Mouse (Mus musculus) testis, adult 2 months (tissue): ENCODE measurements at regions not wholly inside any gene's neighbourhood (a gene's known extent, or its start where the extent isn't known, plus 50 kb on each side); places are given as distances from the start of the nearest gene placed in this dataset.

Source experiments
- H3K27ac ChIP-seq: fragments of 200-500 bp; 2 replicates; pipeline ENCODE4 v1.5.1; 2012; ENCODE audit warnings: low read depth, low read length; ENCODE audit not compliant: control insufficient read depth, insufficient read depth
- H3K27me3 ChIP-seq: fragments of 200-500 bp; 2 replicates; pipeline ENCODE4 v1.6.1; 2012; ENCODE audit warnings: mild to moderate bottlenecking, low read length, moderate library complexity; ENCODE audit not compliant: control insufficient read depth, insufficient read depth
- H3K36me3 ChIP-seq: fragments of 200-500 bp; 2 replicates; pipeline ENCODE4 v1.6.1; 2012; ENCODE audit warnings: mild to moderate bottlenecking, low read length; ENCODE audit not compliant: control insufficient read depth, insufficient read depth
- H3K4me1 ChIP-seq: fragments of 200-500 bp; 2 replicates; pipeline ENCODE4 v1.6.1; 2012; ENCODE audit warnings: low read length; ENCODE audit not compliant: control insufficient read depth, insufficient read depth
- H3K4me3 ChIP-seq: fragments of 200-500 bp; 2 replicates; pipeline ENCODE4 v1.5.1; 2012; ENCODE audit warnings: low read depth, mild to moderate bottlenecking, low read length, moderate library complexity, mixed read lengths; ENCODE audit not compliant: control insufficient read depth
- CTCF ChIP-seq: fragments of 200-500 bp; IDR thresholded peaks from 2 replicates; pipeline ENCODE4 v1.5.1; 2012; ENCODE audit warnings: low read depth, mild to moderate bottlenecking, inconsistent platforms, low read length, moderate library complexity; ENCODE audit not compliant: control insufficient read depth, insufficient read depth, insufficient replicate concordance
- POLR2A ChIP-seq: fragments of 200-500 bp; IDR thresholded peaks from 2 replicates; pipeline ENCODE4 v1.6.1; 2012; ENCODE audit warnings: low read depth, mild to moderate bottlenecking, inconsistent platforms, low read length, moderate library complexity; ENCODE audit not compliant: control insufficient read depth

- H3K27me3 ChIP-seq: no peaks in the 10 kb centered on the region
- no peak for TF ChIP-seq CTCF
- no peak for TF ChIP-seq POLR2A
- no peak overlapping the region for H3K4me3 ChIP-seq
- no peak overlapping the region for H3K27ac ChIP-seq
- no peaks in the 10 kb centered on the region for H3K36me3 ChIP-seq
- H3K4me1 ChIP-seq: no peaks in the 10 kb centered on the region
Observed at GRCm38 (mm10) chr4:8309241-8309987, 70.6 kb upstream of the Car8 start.

- no peak overlapping the region for H3K4me3 ChIP-seq
- TF ChIP-seq CTCF (no peak), POLR2A (no peak)
- H3K27ac ChIP-seq: no peak overlapping the region
- no peaks in the 10 kb centered on the region for H3K4me1 ChIP-seq
- H3K36me3 ChIP-seq: no peaks in the 10 kb centered on the region
- no peaks in the 10 kb centered on the region for H3K27me3 ChIP-seq
Observed at GRCm38 (mm10) chr4:8292563-8292962, 53.7 kb upstream of the Car8 start.

GRCm38 (mm10) chr4:8291528-8292492, 53.0 kb upstream of the Car8 start:
- Histone ChIP-seq H3K4me3 (no peak overlapping the region), H3K4me1 (no peaks in the 10 kb centered on the region), H3K36me3 (no peaks in the 10 kb centered on the region), H3K27me3 (no peaks in the 10 kb centered on the region), H3K27ac (no peak overlapping the region)
- TF ChIP-seq CTCF (no peak), POLR2A (no peak)

DNA sequence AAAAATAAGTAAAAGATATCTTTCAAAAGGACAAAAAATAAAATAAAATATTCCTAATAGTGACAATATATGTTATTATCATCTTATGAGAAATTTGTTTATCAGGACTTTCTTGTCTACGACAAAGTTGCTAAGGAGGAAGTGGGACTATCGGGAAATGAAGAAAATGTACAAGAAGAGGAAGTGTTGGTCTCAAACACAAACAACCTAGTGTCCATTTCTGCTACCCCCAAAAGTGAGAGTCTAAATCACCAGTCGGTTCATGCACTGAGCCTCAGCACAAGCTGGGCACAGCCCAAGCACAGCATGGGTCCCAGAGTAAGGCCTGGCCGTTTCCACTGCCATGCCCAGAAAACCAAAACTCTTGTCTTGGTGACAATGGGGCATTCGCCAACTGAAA, 51.1 kb upstream of the Car8 start:
- H3K27ac ChIP-seq: no peak overlapping the region
- H3K27me3 ChIP-seq: no peaks in the 10 kb centered on the region
- no peaks in the 10 kb centered on the region for H3K36me3 ChIP-seq
- TF ChIP-seq POLR2A: no peak
- no peak for TF ChIP-seq CTCF
- H3K4me1 ChIP-seq: no peaks in the 10 kb centered on the region
- H3K4me3 ChIP-seq: no peak overlapping the region
